Mouse (Mus musculus): ENCODE results near the gene Tmem121b.

- TF ChIP-seq POLR2A (IDR thresholded peaks at IDR 0.05; ENCODE audit: low read depth, low read length) = no peak
- no peak for TF ChIP-seq CTCF (IDR thresholded peaks at IDR 0.05; ENCODE audit: extremely low read depth, insufficient read depth, insufficient read length, insufficient replicate concordance)
These were observed 24.3 kb downstream of the Tmem121b start for GRCm38 (mm10) chr6:120469268-120469667.
